Mouse (Mus musculus) liver, postnatal 0 days (tissue): ENCODE measurements around the gene Fam98c. TPM values are rescaled to one million over a fixed set of nuclear protein-coding genes. Genes with fewer than 3 reads are reported as not detected.
"Not testable (repeated sequence)": the region's sequence is repeated elsewhere in the genome, so short reads cannot be mapped to it uniquely, and the experiment has no call there.

Experiments used
- ATAC-seq: fragments of 200-750 bp; cut with Nextera tagmentation; 2 replicates; pipeline ENCODE4 v1.8.0; 2017; ENCODE audit warnings: mild to moderate bottlenecking, moderate library complexity
- DNase-seq: peaks from one replicate; pipeline ENCODE4 v3.0.0-alpha.2; 2016
- H3K27ac ChIP-seq: fragments of 300-500 bp; sonication (generic); 2 replicates; pipeline ENCODE4 v1.5.1; 2014; ENCODE audit warnings: antibody characterized with exemption, moderate library complexity, mild to moderate bottlenecking, low read depth
- H3K27me3 ChIP-seq: fragments of 300-500 bp; sonication (generic); 2 replicates; pipeline ENCODE4 v1.6.1; 2014; ENCODE audit warnings: low read length, control low read depth, mixed read lengths; ENCODE audit not compliant: insufficient read depth
- H3K36me3 ChIP-seq: fragments of 300-500 bp; sonication (generic); replicated peaks from 2 replicates; pipeline ENCODE4 v1.6.1; 2014; ENCODE audit warnings: mild to moderate bottlenecking, control low read depth, low read length, moderate library complexity, mixed read lengths; ENCODE audit not compliant: insufficient read depth
- H3K4me1 ChIP-seq: fragments of 300-500 bp; sonication (generic); 2 replicates; pipeline ENCODE4 v1.6.1; 2014; ENCODE audit warnings: antibody characterized with exemption, mild to moderate bottlenecking, control low read depth; ENCODE audit not compliant: insufficient read depth
- H3K4me2 ChIP-seq: fragments of 300-500 bp; sonication (generic); 2 replicates; pipeline ENCODE4 v1.6.1; 2014; ENCODE audit warnings: low read depth, mild to moderate bottlenecking, low read length, moderate library complexity, mixed read lengths
- H3K4me3 ChIP-seq: fragments of 300-500 bp; sonication (generic); 2 replicates; pipeline ENCODE4 v1.5.1; 2014; ENCODE audit warnings: low read depth, low read length
- H3K9ac ChIP-seq: fragments of 300-500 bp; sonication (generic); replicated peaks from 2 replicates; pipeline ENCODE4 v1.6.1; 2014; ENCODE audit warnings: mild to moderate bottlenecking, moderate library complexity
- H3K9me3 ChIP-seq: fragments of 300-500 bp; sonication (generic); 2 replicates; pipeline ENCODE4 v1.6.1; 2016; ENCODE audit warnings: mild to moderate bottlenecking, control low read depth, low read length, mixed read lengths
- CTCF ChIP-seq: sonication (generic); IDR thresholded peaks from 2 replicates; pipeline ENCODE4 v1.5.1; 2016; ENCODE audit warnings: antibody characterized with exemption, low read depth
- EP300 ChIP-seq: IDR thresholded peaks from 2 replicates; pipeline ENCODE4 v1.6.1; 2016; ENCODE audit warnings: antibody characterized with exemption, low read depth, mild to moderate bottlenecking
- WGBS: fragments of 180-500 bp; shearing (Covaris S2); extraction: QIAGEN DNeasy Blood & Tissue Kit; methylation state at CpG from one replicate; pipeline ENCODE4 v1.1.7; 2014; ENCODE audit not compliant: insufficient replicate concordance; 5-methylcytosine and 5-hydroxymethylcytosine counted together
- polyA plus RNA-seq: library from polyadenylated mRNA; unstranded; fragments of >200 nt; fragmentation: Nextera tagmentation; extraction: Ambion mirVana; gene quantifications from 2 replicates; pipeline ENCODE4 v1.2.1, GENCODE M21; 2015

Fam98c gene
- 10.5 and 12.5 TPM in 2 replicates for polyA plus RNA-seq

DNA sequence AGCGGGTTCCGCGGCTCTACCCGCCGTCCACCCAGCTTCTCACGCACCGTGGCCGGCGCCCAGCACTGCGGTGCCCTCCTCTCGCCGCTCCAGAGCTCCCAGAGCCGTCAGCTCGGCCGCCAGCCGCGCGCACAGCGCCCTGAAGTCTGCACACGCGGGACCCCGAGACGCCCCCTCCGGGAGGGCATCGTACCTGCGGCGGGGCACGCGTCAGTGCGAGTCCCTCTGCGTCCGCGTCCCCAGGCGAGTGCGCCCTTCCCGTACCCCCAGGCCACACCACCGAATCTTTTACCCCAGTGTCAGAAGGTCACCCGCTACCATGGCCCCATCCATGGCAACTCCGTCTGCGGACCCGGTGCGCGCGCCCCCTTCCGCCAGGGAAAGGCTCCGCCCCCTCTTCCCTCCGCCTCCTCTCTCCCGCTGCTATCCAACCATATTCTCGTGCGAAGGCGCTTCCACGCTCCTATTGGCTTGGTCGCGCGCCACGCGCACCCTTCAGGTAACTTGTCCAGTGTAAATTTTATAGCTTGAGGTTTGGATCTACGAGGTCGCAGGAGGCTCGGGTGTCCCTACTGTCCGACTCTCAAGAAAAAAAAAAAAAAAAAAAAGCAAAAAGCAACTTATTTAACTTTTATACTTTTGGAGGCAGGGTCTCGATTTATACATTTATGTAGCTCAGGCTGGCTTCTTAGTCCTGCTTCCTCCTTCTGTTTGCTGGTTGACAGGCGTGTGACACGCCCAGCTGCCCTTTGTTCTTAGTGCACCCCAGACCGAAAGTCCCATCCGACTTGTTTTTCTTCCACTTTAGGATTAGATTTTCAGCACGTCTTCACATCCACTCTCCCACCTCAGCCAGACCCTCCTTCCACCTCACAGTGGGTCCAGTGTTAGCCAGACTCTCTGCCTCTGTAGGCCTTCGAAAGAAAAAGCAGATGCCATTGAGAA, at the start of gene Fam98c:
Gene Fam98c (minus strand): TSS at position 397 of the 945 bp plus-strand sequence.
- WGBS = 2% methylated on average over 64 of the region's 68 CpGs
- Histone ChIP-seq H3K27me3 (peaks cover 11% of the 10 kb centered on the region), H3K36me3 (peaks cover 6% of the 10 kb centered on the region; the same call in 1 of the 2 replicates), H3K4me1 (peaks cover 14% of the 10 kb centered on the region), H3K4me2 (peak within 1 kb of the TSS; percentile 100), H3K9me3 (peaks cover 3% of the 10 kb centered on the region; the same call in 1 of the 2 replicates), H3K27ac (peak within 1 kb of the TSS; percentile 84), H3K4me3 (peak within 1 kb of the TSS; percentile 84), H3K9ac (peak within 1 kb of the TSS; percentile 85)
- TF ChIP-seq EP300 (no peak), CTCF (peak; percentile 54)
- ATAC-seq = peak; percentile 84
- DNase-seq = peak; percentile 83

DNA sequence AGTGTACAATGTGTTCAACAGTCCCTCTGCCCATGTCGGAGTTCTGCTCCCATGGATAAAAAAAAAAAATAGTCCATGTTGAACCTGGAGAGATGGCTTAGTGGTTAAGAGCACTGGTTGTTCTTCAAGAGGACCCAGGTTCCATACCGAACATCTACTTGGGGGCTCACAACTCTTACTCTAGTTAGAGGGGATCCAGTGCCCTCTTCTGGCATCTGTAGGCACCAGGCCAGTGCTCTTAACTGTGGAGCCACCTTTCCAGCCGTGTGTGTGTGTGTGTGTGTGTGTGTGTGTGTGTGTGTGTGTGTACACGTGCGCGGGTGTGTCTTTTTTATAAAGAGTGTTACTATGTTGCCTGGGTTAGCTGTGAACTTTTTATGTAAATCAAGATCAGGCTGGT, 46.5 kb upstream of the Fam98c start:
- Histone ChIP-seq H3K27me3 (no peaks in the 10 kb centered on the region), H3K9ac (no peak overlapping the region), H3K36me3 (no peaks in the 10 kb centered on the region), H3K4me1 (no peaks in the 10 kb centered on the region), H3K4me2 (no peak overlapping the region), H3K4me3 (no peak overlapping the region), H3K27ac (no peak overlapping the region), H3K9me3 (no peaks in the 10 kb centered on the region)
- DNase-seq (no peak), ATAC-seq (no peak)
- TF ChIP-seq CTCF (0 out of 2 replicates have a peak, but pooled peaks have one; percentile 7), EP300 (no peak)
- 67% methylated on average over 6 of the region's 6 CpGs for WGBS

DNA sequence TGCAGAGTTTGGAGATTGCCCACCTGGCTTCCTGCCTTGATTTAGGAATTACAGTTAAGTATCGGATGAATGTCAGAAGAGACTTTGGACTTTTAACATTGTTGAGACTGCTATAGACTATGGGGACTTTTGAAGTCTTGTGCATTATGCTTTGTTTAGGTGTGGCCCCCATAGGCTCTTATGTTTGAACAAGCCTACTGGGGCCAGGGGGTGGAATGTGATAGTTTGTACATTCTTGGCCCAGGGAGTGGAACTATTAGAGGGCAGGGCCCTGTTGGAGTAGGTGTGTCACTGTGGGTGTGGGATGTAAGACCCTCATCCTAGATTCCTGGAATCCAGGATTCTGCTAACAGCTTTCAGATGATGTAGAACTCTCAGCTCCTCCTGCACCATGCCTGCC, 38.2 kb upstream of the Fam98c start:
- not testable (repeated sequence) for H3K9ac ChIP-seq, H3K4me3 ChIP-seq, H3K36me3 ChIP-seq, H3K27me3 ChIP-seq, H3K4me2 ChIP-seq, H3K4me1 ChIP-seq, ATAC-seq, H3K27ac ChIP-seq, H3K9me3 ChIP-seq, DNase-seq
- 77% methylated on average over 1 of the region's 1 CpGs for whole genome bisulfite sequencing

DNA sequence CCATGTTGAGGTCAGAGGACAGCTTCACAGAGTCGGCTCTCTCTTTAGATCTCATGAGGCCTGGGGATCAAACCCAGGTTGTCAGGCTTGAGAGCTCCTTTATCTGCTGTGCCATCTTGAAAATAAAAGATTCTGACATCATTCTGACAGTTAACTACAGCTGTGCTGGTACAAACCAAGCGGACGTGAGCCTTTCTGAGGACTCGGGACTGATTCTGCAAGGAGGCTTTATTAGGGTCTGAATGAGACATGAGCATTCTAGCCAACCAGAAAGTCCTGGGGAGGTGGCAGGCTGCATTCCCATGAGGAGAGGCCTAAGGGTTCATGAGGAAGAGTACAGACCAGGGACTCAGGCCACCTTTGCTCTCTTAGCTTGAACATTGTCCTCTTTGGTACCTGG, 25.3 kb upstream of the Fam98c start:
- H3K9ac ChIP-seq, H3K27ac ChIP-seq, H3K4me2 ChIP-seq, H3K36me3 ChIP-seq, H3K27me3 ChIP-seq, ATAC-seq, H3K9me3 ChIP-seq, DNase-seq, H3K4me3 ChIP-seq: not testable (repeated sequence)
- WGBS = 62% methylated on average over 4 of the region's 4 CpGs
- H3K4me1 ChIP-seq = peaks cover 16% of the 10 kb centered on the region

GRCm38 (mm10) chr7:29180854-29181236, 24.8 kb upstream of the Fam98c start:
- H3K9ac ChIP-seq = no peak overlapping the region
- H3K36me3 ChIP-seq = peaks cover 14% of the 10 kb centered on the region
- peaks cover 16% of the 10 kb centered on the region for H3K4me1 ChIP-seq
- H3K27me3 ChIP-seq = no peaks in the 10 kb centered on the region
- peak overlapping the region; percentile 88 for H3K4me3 ChIP-seq
- H3K9me3 ChIP-seq = no peaks in the 10 kb centered on the region
- DNase-seq = no peak
- 38% methylated on average over 5 of the region's 5 CpGs for WGBS
- TF ChIP-seq EP300 (no peak), CTCF (no peak)
- no peak for ATAC-seq
- peak overlapping the region; percentile 95 for H3K4me2 ChIP-seq
- H3K27ac ChIP-seq = peak overlapping the region; percentile 32; the same call in 1 of the 2 replicates

GRCm38 (mm10) chr7:29180077-29180853, 24.2 kb upstream of the Fam98c start, which contains the start of gene Psmd8:
TSS of gene Psmd8 (minus strand) at chr7:29180701.
- Histone ChIP-seq H3K4me2 (peak within 1 kb of the TSS; percentile 95), H3K4me3 (peak within 1 kb of the TSS; percentile 88), H3K36me3 (peaks cover 20% of the 10 kb centered on the region), H3K27me3 (no peaks in the 10 kb centered on the region), H3K4me1 (peaks cover 16% of the 10 kb centered on the region), H3K27ac (peak within 1 kb of the TSS; percentile 82), H3K9ac (peak within 1 kb of the TSS; percentile 86), H3K9me3 (no peaks in the 10 kb centered on the region)
- DNase-seq = peak; percentile 98
- peak; percentile 69 for TF ChIP-seq EP300
- peak; percentile 64 for TF ChIP-seq CTCF
- ATAC-seq = peak; percentile 95
- WGBS = 1% methylated on average over 62 of the region's 62 CpGs
